Mouse (Mus musculus): Measurements from ENCODE around the gene Igsf11. TPM values are rescaled to one million over a fixed set of nuclear protein-coding genes. Genes with fewer than 3 reads are reported as not detected.

Gene Igsf11
- polyA plus RNA-seq, 1 experiment from 2014 or later = 4.1 TPM

DNA sequence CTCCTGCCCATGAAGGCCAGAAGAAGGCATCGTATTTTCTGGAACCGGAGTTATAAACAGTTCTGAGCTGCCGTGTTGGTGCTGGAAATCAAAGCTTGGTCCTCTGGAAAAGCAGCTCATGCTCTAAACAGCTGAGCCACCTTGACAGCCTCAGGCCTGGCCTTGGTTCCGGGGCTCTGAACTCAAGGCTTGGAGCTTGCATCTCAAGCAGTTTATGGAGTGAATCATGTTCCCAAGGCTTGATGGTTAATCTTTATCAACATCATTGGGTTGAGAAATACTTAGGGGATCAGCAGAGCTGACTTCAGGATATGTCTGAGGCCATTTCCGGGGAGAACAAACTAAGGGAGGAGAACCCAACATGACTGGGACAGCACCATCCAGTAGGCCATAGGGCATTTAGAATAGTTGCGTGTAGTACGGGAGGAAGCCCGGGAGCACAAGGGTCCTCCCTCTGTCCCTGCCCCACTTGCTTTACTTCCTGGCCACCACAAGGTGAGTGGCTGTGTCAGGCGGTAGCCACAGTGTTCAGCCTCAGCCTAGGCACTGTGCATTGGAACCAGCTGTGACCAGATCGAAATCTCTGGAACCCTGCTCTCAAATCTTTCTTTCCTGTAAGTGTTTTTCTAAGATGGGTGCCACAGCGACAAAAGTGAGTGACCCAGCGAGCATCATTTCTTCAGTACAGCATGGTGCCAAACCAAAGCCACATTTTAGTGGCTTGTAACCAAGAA is 23.7 kb downstream of the Igsf11 start:
- Histone ChIP-seq H3K4me2 (ENCODE audit: low read depth, low read length, severe bottlenecking) (no peak overlapping the region), H3K36me3 (ENCODE audit: control insufficient read depth, insufficient read depth, low read length) (no peaks in the 10 kb centered on the region), H3K9me3 (ENCODE audit: control insufficient read depth, low read length) (no peaks in the 10 kb centered on the region), H3K4me1 (replicated peaks; ENCODE audit: control insufficient read depth, insufficient read depth, low read length) (no peaks in the 10 kb centered on the region), H3K9ac (ENCODE audit: low read length) (no peak overlapping the region), H3K4me3 (ENCODE audit: low read depth, low read length) (no peak overlapping the region), H3K27me3 (ENCODE audit: control insufficient read depth, insufficient read depth, low read length) (no peaks in the 10 kb centered on the region), H3K27ac (ENCODE audit: low read depth, low read length) (no peak overlapping the region)
- ATAC-seq (replicated peaks; ENCODE audit: low FRiP score) = no peak
- no peak for DNase-seq (ENCODE audit: low spot score)
- WGBS = 92% methylated on average over 12 of the region's 12 CpGs

DNA sequence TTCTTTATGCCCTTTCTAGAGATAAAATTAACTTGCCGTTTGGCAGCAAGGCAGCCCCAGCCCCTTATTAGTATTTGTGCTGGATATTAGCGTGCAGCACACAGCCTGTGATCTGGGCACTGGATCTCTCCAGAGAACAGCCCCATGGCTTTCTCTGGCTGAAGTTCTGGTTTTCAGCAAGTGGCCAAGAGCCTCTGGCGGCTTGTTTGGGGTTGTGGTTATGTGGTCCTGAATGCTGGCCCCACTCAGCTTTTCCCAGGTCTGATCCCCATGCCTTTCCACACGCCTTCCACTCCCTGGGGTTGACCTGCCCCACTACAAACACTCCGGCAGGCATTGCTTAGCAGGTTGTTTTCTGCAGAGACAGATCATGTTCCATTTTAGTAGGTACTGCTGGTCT is 24.4 kb downstream of the Igsf11 start:
- no peaks in the 10 kb centered on the region for H3K4me1 ChIP-seq (replicated peaks; ENCODE audit: control insufficient read depth, insufficient read depth, low read length)
- DNase-seq (ENCODE audit: low spot score) = no peak
- no peak overlapping the region for H3K9ac ChIP-seq (ENCODE audit: low read length)
- H3K27ac ChIP-seq (ENCODE audit: low read depth, low read length) = no peak overlapping the region
- H3K36me3 ChIP-seq (ENCODE audit: control insufficient read depth, insufficient read depth, low read length) = no peaks in the 10 kb centered on the region
- H3K4me2 ChIP-seq (ENCODE audit: low read depth, low read length, severe bottlenecking) = no peak overlapping the region
- no peaks in the 10 kb centered on the region for H3K27me3 ChIP-seq (ENCODE audit: control insufficient read depth, insufficient read depth, low read length)
- H3K4me3 ChIP-seq (ENCODE audit: low read depth, low read length) = no peak overlapping the region
- WGBS = 88% methylated on average over 5 of the region's 5 CpGs
- no peak for ATAC-seq (replicated peaks; ENCODE audit: low FRiP score)
- H3K9me3 ChIP-seq (ENCODE audit: control insufficient read depth, low read length) = no peaks in the 10 kb centered on the region

DNA sequence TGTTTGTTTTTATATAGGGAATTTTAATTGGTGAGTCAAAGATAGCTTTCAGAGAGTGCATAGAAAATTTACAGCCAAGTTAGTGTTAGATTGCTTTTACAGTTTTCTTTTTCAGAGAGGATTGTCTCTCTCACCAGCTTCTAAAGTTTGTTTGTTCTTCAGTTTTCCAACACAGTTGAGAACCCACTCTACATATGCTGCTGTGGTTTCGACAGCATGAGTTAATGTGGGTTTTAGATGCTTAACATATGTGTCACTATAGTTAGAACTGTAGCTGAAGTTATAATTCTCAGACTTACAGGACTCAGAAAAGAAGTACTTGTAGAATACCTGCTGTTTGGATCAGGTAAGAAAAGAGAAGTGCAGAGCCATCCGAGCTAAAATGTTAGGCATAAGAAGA is 25.6 kb downstream of the Igsf11 start:
- no peaks in the 10 kb centered on the region for H3K4me1 ChIP-seq (replicated peaks; ENCODE audit: control insufficient read depth, insufficient read depth, low read length)
- no peak overlapping the region for H3K9ac ChIP-seq (ENCODE audit: low read length)
- H3K36me3 ChIP-seq (ENCODE audit: control insufficient read depth, insufficient read depth, low read length) = no peaks in the 10 kb centered on the region
- H3K27me3 ChIP-seq (ENCODE audit: control insufficient read depth, insufficient read depth, low read length) = no peaks in the 10 kb centered on the region
- H3K4me2 ChIP-seq (ENCODE audit: low read depth, low read length, severe bottlenecking) = no peak overlapping the region
- H3K4me3 ChIP-seq (ENCODE audit: low read depth, low read length) = no peak overlapping the region
- ATAC-seq (replicated peaks; ENCODE audit: low FRiP score) (no peak), DNase-seq (ENCODE audit: low spot score) (no peak)
- no peaks in the 10 kb centered on the region for H3K9me3 ChIP-seq (ENCODE audit: control insufficient read depth, low read length)
- WGBS = 83% methylated on average over 2 of the region's 2 CpGs
- no peak overlapping the region for H3K27ac ChIP-seq (ENCODE audit: low read depth, low read length)

DNA sequence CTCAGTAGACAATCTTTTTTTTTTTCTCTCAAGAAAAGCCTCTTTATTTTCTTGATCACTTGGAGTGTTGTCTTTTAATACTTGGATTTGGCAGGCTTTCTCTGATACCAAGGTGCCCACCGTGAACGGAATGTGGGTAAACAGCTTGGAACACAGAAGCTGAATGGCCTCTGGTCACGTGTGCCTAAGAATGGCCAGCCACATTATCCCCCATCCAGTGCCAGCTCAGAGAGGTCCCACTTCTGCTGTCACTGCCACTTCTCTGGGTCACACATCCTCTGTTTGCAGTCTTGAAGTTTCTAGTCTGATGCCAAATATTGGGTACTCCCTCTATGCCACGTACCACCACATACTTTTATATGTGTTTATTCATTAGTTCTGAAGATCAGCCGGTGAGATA is 28.0 kb downstream of the Igsf11 start:
- no peak for DNase-seq (ENCODE audit: low spot score)
- H3K27ac ChIP-seq (ENCODE audit: low read depth, low read length) = no peak overlapping the region
- ATAC-seq (replicated peaks; ENCODE audit: low FRiP score) = no peak
- no peak overlapping the region for H3K4me3 ChIP-seq (ENCODE audit: low read depth, low read length)
- no peaks in the 10 kb centered on the region for H3K9me3 ChIP-seq (ENCODE audit: control insufficient read depth, low read length)
- H3K9ac ChIP-seq (ENCODE audit: low read length) = no peak overlapping the region
- H3K27me3 ChIP-seq (ENCODE audit: control insufficient read depth, insufficient read depth, low read length) = no peaks in the 10 kb centered on the region
- no peaks in the 10 kb centered on the region for H3K36me3 ChIP-seq (ENCODE audit: control insufficient read depth, insufficient read depth, low read length)
- WGBS = 88% methylated on average over 5 of the region's 5 CpGs
- H3K4me1 ChIP-seq (replicated peaks; ENCODE audit: control insufficient read depth, insufficient read depth, low read length) = no peaks in the 10 kb centered on the region
- H3K4me2 ChIP-seq (ENCODE audit: low read depth, low read length, severe bottlenecking) = no peak overlapping the region

DNA sequence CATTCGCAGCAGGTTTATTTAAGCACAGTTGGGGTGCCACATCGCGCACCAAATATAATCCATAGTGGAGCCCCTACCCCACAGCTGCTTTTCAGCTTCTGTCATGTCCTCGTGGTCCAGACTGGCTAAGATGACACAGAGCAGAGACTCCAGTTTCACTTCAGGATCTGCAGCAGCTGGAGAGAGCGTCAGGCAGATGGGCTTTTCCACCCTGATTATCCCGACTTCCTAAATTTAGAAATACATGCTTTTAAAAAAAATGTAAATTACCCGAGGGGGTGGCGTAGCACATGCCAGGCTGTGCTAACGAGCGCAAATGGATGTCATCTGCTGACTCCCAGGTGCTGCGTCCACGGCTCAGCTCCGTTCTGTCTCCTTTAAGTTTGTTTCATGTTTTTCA is 32.5 kb downstream of the Igsf11 start:
- H3K4me1 ChIP-seq (replicated peaks; ENCODE audit: control insufficient read depth, insufficient read depth, low read length) = no peaks in the 10 kb centered on the region
- H3K4me3 ChIP-seq (ENCODE audit: low read depth, low read length) = no peak overlapping the region
- H3K9ac ChIP-seq (ENCODE audit: low read length) = no peak overlapping the region
- no peaks in the 10 kb centered on the region for H3K36me3 ChIP-seq (ENCODE audit: control insufficient read depth, insufficient read depth, low read length)
- ATAC-seq (replicated peaks; ENCODE audit: low FRiP score) (no peak), DNase-seq (ENCODE audit: low spot score) (no peak)
- H3K27ac ChIP-seq (ENCODE audit: low read depth, low read length) = no peak overlapping the region
- 75% methylated on average over 13 of the region's 13 CpGs for WGBS
- H3K27me3 ChIP-seq (ENCODE audit: control insufficient read depth, insufficient read depth, low read length) = no peaks in the 10 kb centered on the region
- H3K4me2 ChIP-seq (ENCODE audit: low read depth, low read length, severe bottlenecking) = no peak overlapping the region
- no peaks in the 10 kb centered on the region for H3K9me3 ChIP-seq (ENCODE audit: control insufficient read depth, low read length)

DNA sequence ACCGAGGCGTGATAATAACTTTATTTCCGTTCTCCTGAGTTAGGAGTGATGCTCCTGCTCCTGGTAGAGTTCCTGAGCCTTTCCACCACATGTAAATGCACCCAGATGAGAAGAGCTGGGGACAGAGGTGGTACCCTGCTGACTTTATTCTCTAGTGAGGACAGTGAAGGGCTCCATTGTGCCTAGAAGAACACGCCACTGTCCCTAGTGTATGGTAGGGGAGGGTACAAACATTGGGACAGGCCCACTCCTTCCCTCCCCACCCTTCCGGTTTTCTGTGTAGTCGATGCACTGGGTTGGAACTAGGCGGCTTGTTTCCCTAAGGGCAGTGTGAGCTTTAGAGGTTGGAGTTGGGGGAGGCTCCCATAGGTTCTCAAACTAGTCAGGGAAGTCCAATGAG is 36.3 kb downstream of the Igsf11 start:
- ATAC-seq (replicated peaks; ENCODE audit: low FRiP score) (no peak), DNase-seq (ENCODE audit: low spot score) (no peak)
- no peaks in the 10 kb centered on the region for H3K9me3 ChIP-seq (ENCODE audit: control insufficient read depth, low read length)
- no peaks in the 10 kb centered on the region for H3K36me3 ChIP-seq (ENCODE audit: control insufficient read depth, insufficient read depth, low read length)
- no peak overlapping the region for H3K4me2 ChIP-seq (ENCODE audit: low read depth, low read length, severe bottlenecking)
- WGBS = 84% methylated on average over 7 of the region's 7 CpGs
- H3K9ac ChIP-seq (ENCODE audit: low read length) = no peak overlapping the region
- H3K4me3 ChIP-seq (ENCODE audit: low read depth, low read length) = no peak overlapping the region
- H3K27me3 ChIP-seq (ENCODE audit: control insufficient read depth, insufficient read depth, low read length) = no peaks in the 10 kb centered on the region
- no peak overlapping the region for H3K27ac ChIP-seq (ENCODE audit: low read depth, low read length)
- H3K4me1 ChIP-seq (replicated peaks; ENCODE audit: control insufficient read depth, insufficient read depth, low read length) = no peaks in the 10 kb centered on the region

DNA sequence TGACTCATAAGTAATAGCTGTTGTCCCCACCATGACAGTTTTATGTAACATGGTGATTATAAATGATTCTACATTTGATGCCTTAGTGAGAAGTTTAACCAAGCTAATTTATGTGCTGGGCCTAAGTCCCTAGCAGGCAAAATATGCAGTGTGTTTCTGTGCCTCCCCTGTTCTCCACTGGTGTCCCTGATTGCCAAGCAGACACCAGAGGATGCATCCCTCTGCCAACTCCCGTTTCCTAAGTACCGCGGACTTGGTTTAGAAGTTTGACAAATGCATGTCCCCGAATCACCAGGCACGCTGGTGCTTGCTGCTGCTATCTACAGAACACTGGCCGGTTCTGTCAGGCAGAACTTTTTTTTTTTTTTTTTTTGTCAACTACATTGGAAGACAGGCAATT is 39.0 kb downstream of the Igsf11 start:
- Histone ChIP-seq H3K4me1 (replicated peaks; ENCODE audit: control insufficient read depth, insufficient read depth, low read length) (no peaks in the 10 kb centered on the region), H3K4me3 (ENCODE audit: low read depth, low read length) (no peak overlapping the region), H3K36me3 (ENCODE audit: control insufficient read depth, insufficient read depth, low read length) (no peaks in the 10 kb centered on the region), H3K27ac (ENCODE audit: low read depth, low read length) (no peak overlapping the region), H3K9me3 (ENCODE audit: control insufficient read depth, low read length) (no peaks in the 10 kb centered on the region), H3K27me3 (ENCODE audit: control insufficient read depth, insufficient read depth, low read length) (no peaks in the 10 kb centered on the region), H3K9ac (ENCODE audit: low read length) (no peak overlapping the region), H3K4me2 (ENCODE audit: low read depth, low read length, severe bottlenecking) (no peak overlapping the region)
- ATAC-seq (replicated peaks; ENCODE audit: low FRiP score) = no peak
- WGBS = 87% methylated on average over 6 of the region's 6 CpGs
- DNase-seq (ENCODE audit: low spot score) = no peak

DNA sequence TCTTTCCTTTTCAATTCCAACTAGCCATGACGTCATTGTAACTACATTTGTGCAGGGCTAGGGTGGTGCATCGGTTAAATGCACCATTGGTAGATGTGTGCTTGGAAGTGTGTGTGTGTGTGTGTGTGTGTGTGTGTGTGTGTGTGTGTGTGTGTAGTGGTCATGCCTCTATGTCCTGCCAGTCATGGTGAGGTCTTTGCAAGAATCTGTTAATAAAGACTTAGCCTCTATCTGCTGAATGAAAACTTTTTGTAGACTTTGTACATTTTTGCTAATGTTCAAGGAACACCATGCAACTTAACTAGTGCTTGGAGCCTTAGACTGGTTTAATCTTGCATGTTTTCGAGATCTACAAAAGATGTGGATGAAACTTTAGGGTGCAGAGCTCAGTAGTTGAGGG is 48.3 kb downstream of the Igsf11 start:
- Histone ChIP-seq H3K36me3 (ENCODE audit: control insufficient read depth, insufficient read depth, low read length) (no peaks in the 10 kb centered on the region), H3K4me1 (replicated peaks; ENCODE audit: control insufficient read depth, insufficient read depth, low read length) (peaks cover 12% of the 10 kb centered on the region), H3K27ac (ENCODE audit: low read depth, low read length) (peak overlapping the region; percentile 70), H3K4me3 (ENCODE audit: low read depth, low read length) (no peak overlapping the region), H3K9ac (ENCODE audit: low read length) (no peak overlapping the region), H3K9me3 (ENCODE audit: control insufficient read depth, low read length) (no peaks in the 10 kb centered on the region), H3K27me3 (ENCODE audit: control insufficient read depth, insufficient read depth, low read length) (no peaks in the 10 kb centered on the region), H3K4me2 (ENCODE audit: low read depth, low read length, severe bottlenecking) (0 out of 2 replicates have a peak overlapping the region, but pooled peaks have one; percentile 15)
- WGBS = 48% methylated on average over 3 of the region's 3 CpGs
- no peak for DNase-seq (ENCODE audit: low spot score)
- peak; percentile 78 for ATAC-seq (replicated peaks; ENCODE audit: low FRiP score)

DNA sequence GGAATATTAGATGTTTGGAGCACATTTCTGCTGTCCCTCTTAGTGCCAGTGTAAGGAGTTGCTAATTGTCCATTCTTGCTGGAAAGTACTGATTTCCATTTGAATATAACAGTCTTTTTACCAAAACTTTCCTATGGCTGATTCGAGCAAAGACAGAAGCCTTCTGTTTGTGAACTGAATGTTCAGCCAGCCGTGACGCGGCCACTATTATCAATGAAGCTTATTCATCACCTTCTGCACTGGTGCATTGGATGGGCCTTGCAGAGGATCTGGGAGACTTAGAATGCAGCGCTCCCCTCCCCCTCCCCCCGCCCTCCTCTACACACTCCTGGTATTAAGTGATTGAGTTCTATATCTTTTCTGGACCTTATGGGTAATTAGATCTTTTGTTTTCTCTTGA is 48.8 kb downstream of the Igsf11 start:
- peaks cover 14% of the 10 kb centered on the region for H3K4me1 ChIP-seq (replicated peaks; ENCODE audit: control insufficient read depth, insufficient read depth, low read length)
- no peak overlapping the region for H3K9ac ChIP-seq (ENCODE audit: low read length)
- H3K4me3 ChIP-seq (ENCODE audit: low read depth, low read length) = no peak overlapping the region
- no peaks in the 10 kb centered on the region for H3K27me3 ChIP-seq (ENCODE audit: control insufficient read depth, insufficient read depth, low read length)
- H3K9me3 ChIP-seq (ENCODE audit: control insufficient read depth, low read length) = no peaks in the 10 kb centered on the region
- H3K27ac ChIP-seq (ENCODE audit: low read depth, low read length) = peak overlapping the region; percentile 70
- peak; percentile 91 for ATAC-seq (replicated peaks; ENCODE audit: low FRiP score)
- peak; percentile 82 for DNase-seq (ENCODE audit: low spot score)
- 15% methylated on average over 6 of the region's 6 CpGs for WGBS
- H3K4me2 ChIP-seq (ENCODE audit: low read depth, low read length, severe bottlenecking) = 0 out of 2 replicates have a peak overlapping the region, but pooled peaks have one; percentile 15
- H3K36me3 ChIP-seq (ENCODE audit: control insufficient read depth, insufficient read depth, low read length) = no peaks in the 10 kb centered on the region
